Mouse (Mus musculus): Measurements from ENCODE around the gene Pop4. TPM values are rescaled to one million over a fixed set of nuclear protein-coding genes. Genes with fewer than 3 reads are reported as not detected.

The Pop4 gene
- total RNA-seq (2023), result 10 to 100 TPM; 33.9 to 38.1 TPM

DNA sequence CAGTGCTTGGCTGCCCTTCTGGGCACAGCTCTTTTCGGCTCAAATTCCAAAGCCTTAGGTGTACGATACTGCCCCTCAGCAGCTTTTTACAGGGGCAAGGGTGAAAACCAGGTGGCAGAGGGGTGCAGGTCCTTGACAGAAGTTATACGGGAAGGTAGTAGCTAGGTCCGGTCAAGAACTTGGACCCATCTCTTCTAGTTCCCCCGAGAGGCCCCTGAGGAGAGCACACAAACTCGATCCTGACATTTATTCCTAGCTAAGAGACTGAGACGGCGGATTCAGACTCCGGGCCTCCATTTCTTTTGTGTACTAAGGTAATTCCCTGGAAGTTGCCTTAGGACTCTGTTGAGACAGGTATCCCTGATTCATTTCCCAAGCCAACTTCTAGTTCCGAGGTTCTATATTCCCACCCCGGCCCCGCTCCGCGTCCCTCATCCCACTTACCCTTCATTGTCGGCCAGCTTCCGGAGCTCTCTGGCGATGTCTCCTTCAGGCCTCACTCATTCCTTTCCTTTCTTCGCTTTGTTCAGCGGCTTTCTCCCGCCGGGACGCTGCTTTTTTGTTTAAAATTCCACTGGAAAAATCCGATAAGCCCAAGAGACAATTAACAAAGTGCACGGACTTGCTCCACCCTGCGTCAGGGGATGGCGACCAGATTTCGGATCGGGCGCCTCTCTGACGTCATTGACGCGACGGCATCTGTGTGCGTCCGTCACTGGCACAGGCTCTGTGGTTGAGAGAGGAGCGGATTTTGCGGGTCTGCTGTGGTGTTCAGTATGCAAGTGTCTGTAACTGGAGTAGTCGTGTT is at the start of gene Pop4:
Gene Pop4 (minus strand): TSS at position 721 of the 808 bp plus-strand sequence.

GRCm38 (mm10) chr7:38227900-38228298 is 43.3 kb downstream of the Pop4 start, which contains the start of gene Plekhf1:
TSS of gene Plekhf1 (minus strand) at chr7:38228016.

Other genes starting within 250 kb of the Pop4 start
- gene Uri1, start 247.9 kb downstream of the Pop4 start, total RNA-seq (2023), result 10 to 100 TPM; 15.0 to 17.1 TPM
- 10 to 100 TPM; 19.4 to 22.2 TPM for gene Ccne1, start 163.9 kb downstream of the Pop4 start, total RNA-seq (2023)
- 10 to 100 TPM; 50.8 to 56.6 TPM for gene 1600014C10Rik, start 88.2 kb downstream of the Pop4 start, total RNA-seq (2023)
- under 1 TPM; 0.56 to 0.71 TPM for gene Plekhf1, start 43.4 kb downstream of the Pop4 start, total RNA-seq (2023)

Measured in neutrophil, adult 59 days (primary cell).